Comparison of ENCODE assay signal across 15 mouse cellular contexts in genomic region chr6:76387462-76388049, GRCm38 (mm10).
"Had no signal": no experiment of that assay in that cellular context is flagged by ENCODE, and none has a peak within 500 bp of the region (broad histone marks: within the 10 kb centered on the region; RNA-seq: fewer than 3 reads in every experiment).

No protein-coding gene starts in this region.

- H3K27me3 ChIP-seq: neural tube, embryonic 15.5 days; stomach, embryonic 15.5 days had no signal

- H3K36me3 ChIP-seq: neural tube, embryonic 15.5 days; stomach, embryonic 15.5 days had no signal

- DNase-seq: retina, postnatal 1 day; right cerebral cortex, adult 18-20 months; right cerebral cortex, postnatal 14 days; right cerebral cortex, postnatal 25 days; right cerebral cortex, postnatal 4 days; spleen, adult 18-20 months; thymus, adult 18-20 months; thymus, adult 2 months; thymus, postnatal 14 days; thymus, postnatal 25 days; thymus, postnatal 36 days; thymus, postnatal 4 days had no signal

- H3K4me1 ChIP-seq: neural tube, embryonic 15.5 days; stomach, embryonic 15.5 days had no signal

- H3K4me3 ChIP-seq: neural tube, embryonic 15.5 days; stomach, embryonic 15.5 days had no signal

- H3K27ac ChIP-seq: neural tube, embryonic 15.5 days; stomach, embryonic 15.5 days; stomach, postnatal 0 days had no signal

- H3K9ac ChIP-seq: neural tube, embryonic 15.5 days; stomach, embryonic 15.5 days had no signal

- H3K9me3 ChIP-seq: neural tube, embryonic 15.5 days; stomach, embryonic 15.5 days had no signal

- H3K4me2 ChIP-seq: neural tube, embryonic 15.5 days; stomach, embryonic 15.5 days had no signal
